Mouse (Mus musculus) midbrain, embryonic 16.5 days (tissue): ENCODE measurements at regions not wholly inside any gene's neighbourhood (a gene's known extent, or its start where the extent isn't known, plus 50 kb on each side); places are given as distances from the start of the nearest gene placed in this dataset.

Experiments
- ATAC-seq: fragments of 200-750 bp; cut with Nextera tagmentation; 2 replicates; pipeline ENCODE4 v1.8.0; 2017; ENCODE audit warnings: moderate TSS enrichment
- H3K27ac ChIP-seq: fragments of 300-500 bp; sonication (generic); 2 replicates; pipeline ENCODE4 v1.5.1; 2014; ENCODE audit warnings: mild to moderate bottlenecking, low read length, mixed read lengths
- H3K27me3 ChIP-seq: fragments of 300-500 bp; sonication (generic); 2 replicates; pipeline ENCODE4 v1.6.1; 2014; ENCODE audit warnings: low read depth, low read length, mixed read lengths; ENCODE audit not compliant: control insufficient read depth, insufficient read depth
- H3K36me3 ChIP-seq: fragments of 300-500 bp; sonication (generic); 2 replicates; pipeline ENCODE4 v1.6.1; 2014; ENCODE audit warnings: mild to moderate bottlenecking, low read length, moderate library complexity, mixed read lengths; ENCODE audit not compliant: control insufficient read depth, insufficient read depth
- H3K4me1 ChIP-seq: fragments of 300-500 bp; sonication (generic); 2 replicates; pipeline ENCODE4 v1.6.1; 2014; ENCODE audit warnings: mild to moderate bottlenecking, low read length, mixed read lengths; ENCODE audit not compliant: control insufficient read depth, insufficient read depth
- H3K4me2 ChIP-seq: fragments of 300-500 bp; sonication (generic); 2 replicates; pipeline ENCODE4 v1.6.1; 2014; ENCODE audit warnings: mild to moderate bottlenecking, low read length, mixed read lengths
- H3K4me3 ChIP-seq: fragments of 300-500 bp; sonication (generic); 2 replicates; pipeline ENCODE4 v1.5.1; 2014; ENCODE audit warnings: low read depth, mild to moderate bottlenecking, low read length, moderate library complexity, mixed read lengths
- H3K9ac ChIP-seq: fragments of 300-500 bp; sonication (generic); 2 replicates; pipeline ENCODE4 v1.6.1; 2014; ENCODE audit warnings: low read depth, low read length, mixed read lengths
- H3K9me3 ChIP-seq: fragments of 300-500 bp; sonication (generic); replicated peaks from 2 replicates; pipeline ENCODE4 v1.6.1; 2014; ENCODE audit warnings: mild to moderate bottlenecking, low read length, mixed read lengths; ENCODE audit not compliant: control insufficient read depth, poor library complexity, severe bottlenecking
- WGBS: fragments of 180-500 bp; shearing (Covaris S2); extraction: QIAGEN DNeasy Blood & Tissue Kit; methylation state at CpG from one replicate; pipeline ENCODE4 v1.1.7; 2014; 5-methylcytosine and 5-hydroxymethylcytosine counted together

GRCm38 (mm10) chr4:72328282-72329025 is 127.7 kb upstream of the Tle1 start:
- no peak overlapping the region for H3K27ac ChIP-seq
- H3K4me2 ChIP-seq: no peak overlapping the region
- no peaks in the 10 kb centered on the region for H3K4me1 ChIP-seq
- ATAC-seq: peak; percentile 79; the same call in 1 of the 2 replicates
- no peak overlapping the region for H3K4me3 ChIP-seq
- H3K27me3 ChIP-seq: no peaks in the 10 kb centered on the region
- WGBS: 86% methylated on average over 2 of the region's 2 CpGs
- no peaks in the 10 kb centered on the region for H3K36me3 ChIP-seq
- H3K9ac ChIP-seq: no peak overlapping the region
- no peaks in the 10 kb centered on the region for H3K9me3 ChIP-seq

- Histone ChIP-seq H3K9me3 (no peaks in the 10 kb centered on the region), H3K4me3 (no peak overlapping the region), H3K27me3 (no peaks in the 10 kb centered on the region), H3K4me2 (no peak overlapping the region), H3K27ac (no peak overlapping the region), H3K4me1 (no peaks in the 10 kb centered on the region), H3K9ac (no peak overlapping the region), H3K36me3 (no peaks in the 10 kb centered on the region)
- no peak for ATAC-seq
Observed at GRCm38 (mm10) chr4:72324913-72325312, 124.2 kb upstream of the Tle1 start.

GRCm38 (mm10) chr4:72285112-72285675 is 84.5 kb upstream of the Tle1 start:
- ATAC-seq: peak; percentile 82
- Histone ChIP-seq H3K4me3 (no peak overlapping the region), H3K27ac (0 out of 2 replicates have a peak overlapping the region, but pooled peaks have one; percentile 33)

GRCm38 (mm10) chr4:72250531-72250930 is 49.8 kb upstream of the Tle1 start:
- Histone ChIP-seq H3K9me3 (no peaks in the 10 kb centered on the region), H3K9ac (no peak overlapping the region), H3K4me1 (no peaks in the 10 kb centered on the region), H3K4me3 (no peak overlapping the region), H3K4me2 (no peak overlapping the region), H3K27ac (no peak overlapping the region), H3K27me3 (no peaks in the 10 kb centered on the region), H3K36me3 (no peaks in the 10 kb centered on the region)
- no peak for ATAC-seq
- 100% methylated on average over 1 of the region's 1 CpGs for WGBS

More at GRCm38 (mm10) chr4:72285112-72285675, 84.5 kb upstream of the Tle1 start:
- no peak overlapping the region for H3K4me2 ChIP-seq
- no peak overlapping the region for H3K9ac ChIP-seq
- 65% methylated on average over 1 of the region's 1 CpGs for WGBS
- H3K4me1 ChIP-seq: no peaks in the 10 kb centered on the region
- no peaks in the 10 kb centered on the region for H3K9me3 ChIP-seq
- no peaks in the 10 kb centered on the region for H3K36me3 ChIP-seq
- no peaks in the 10 kb centered on the region for H3K27me3 ChIP-seq
